ENCODE assay signal across 14 mouse cellular contexts in the genomic region with DNA sequence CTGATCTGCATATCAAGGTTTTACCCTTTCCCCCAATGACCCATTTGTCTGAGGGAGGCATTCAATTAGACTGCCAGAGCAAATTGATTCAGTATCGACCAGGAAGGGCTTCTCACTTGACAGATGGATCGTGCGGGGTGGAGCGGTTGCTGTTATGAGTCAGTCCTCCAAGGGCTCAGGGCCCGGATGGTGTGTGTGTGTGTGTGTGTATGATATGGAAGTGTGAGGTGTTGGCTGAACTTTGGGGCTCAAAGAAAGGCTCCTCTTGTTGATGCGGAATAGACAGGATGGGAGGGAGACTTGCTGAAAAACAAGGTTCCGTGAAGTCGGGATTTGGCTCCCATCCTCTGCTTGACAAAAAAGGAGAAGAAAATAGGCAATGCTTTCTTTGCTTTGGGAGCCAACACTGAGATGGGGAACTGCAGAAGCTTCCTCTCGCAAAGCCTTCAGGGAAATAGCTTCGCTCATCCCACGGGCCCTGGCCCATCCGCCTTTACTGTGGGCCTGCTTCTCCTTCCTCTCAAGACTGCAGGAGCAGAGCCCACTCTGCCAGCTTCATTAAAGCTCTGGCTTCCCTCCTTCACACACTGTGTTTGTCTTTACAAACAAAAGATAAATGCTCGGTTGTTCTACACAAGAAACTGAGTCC. TPM values are rescaled to one million over a fixed set of nuclear protein-coding genes. Genes with fewer than 3 reads are reported as not detected.
A peak's percentile ranks its signal among the peaks of the same experiment; 100 is the strongest.
DNase-seq lines count a peak whose midpoint lies in the region; ATAC-seq and TF ChIP-seq lines count a peak whose summit lies in the region.
"Had no signal": no experiment of that assay in that cellular context is flagged by ENCODE, and none has a peak within 500 bp of the region (broad histone marks: within the 10 kb centered on the region; RNA-seq: fewer than 3 reads in every experiment).

No protein-coding gene starts in this region.

- H3K4me1 ChIP-seq in forebrain, embryonic 15.5 days, result peaks cover 7% of the 10 kb centered on the region; the same call in 1 of the 2 replicates
- peaks cover 4% of the 10 kb centered on the region for H3K4me1 ChIP-seq in forebrain, embryonic 10.5 days
- no peaks in the 10 kb centered on the region for H3K4me1 ChIP-seq in midbrain, embryonic 11.5 days (ENCODE audit: control insufficient read depth, insufficient read depth, low read length)
- peaks cover 7% of the 10 kb centered on the region; the same call in 1 of the 2 replicates for H3K4me1 ChIP-seq in midbrain, embryonic 10.5 days
- peaks cover 17% of the 10 kb centered on the region for H3K4me1 ChIP-seq in neural tube, embryonic 13.5 days (replicated peaks)
- H3K4me1 ChIP-seq in limb, embryonic 10.5 days, result peaks cover 8% of the 10 kb centered on the region; the same call in 1 of the 2 replicates
- H3K4me1 ChIP-seq: intestine, embryonic 15.5 days had no signal

- no peaks in the 10 kb centered on the region for H3K27me3 ChIP-seq in forebrain, embryonic 15.5 days
- H3K27me3 ChIP-seq in forebrain, embryonic 10.5 days (ENCODE audit: poor library complexity, severe bottlenecking), result no peaks in the 10 kb centered on the region
- H3K27me3 ChIP-seq in midbrain, embryonic 11.5 days (ENCODE audit: control insufficient read depth, insufficient read depth, low read length), result peaks cover 1% of the 10 kb centered on the region; the same call in 1 of the 2 replicates
- H3K27me3 ChIP-seq in midbrain, embryonic 10.5 days (ENCODE audit: low read depth, poor library complexity, severe bottlenecking), result peaks cover 20% of the 10 kb centered on the region
- no peaks in the 10 kb centered on the region for H3K27me3 ChIP-seq in neural tube, embryonic 13.5 days
- no peaks in the 10 kb centered on the region for H3K27me3 ChIP-seq in limb, embryonic 10.5 days (ENCODE audit: low read depth, poor library complexity, severe bottlenecking)
- H3K27me3 ChIP-seq: intestine, embryonic 15.5 days; limb, embryonic 13.5 days had no signal

- 57% methylated on average over 13 of the region's 13 CpGs for WGBS in forebrain, embryonic 15.5 days
- 88% methylated on average over 13 of the region's 13 CpGs for WGBS in forebrain, embryonic 10.5 days
- 81% methylated on average over 13 of the region's 13 CpGs for WGBS in midbrain, embryonic 11.5 days
- WGBS in midbrain, embryonic 10.5 days, result 84% methylated on average over 13 of the region's 13 CpGs
- 66% methylated on average over 13 of the region's 13 CpGs for WGBS in neural tube, embryonic 13.5 days
- WGBS in limb, embryonic 10.5 days, result 86% methylated on average over 13 of the region's 13 CpGs

- H3K4me3 ChIP-seq in forebrain, embryonic 15.5 days, result no peak overlapping the region
- H3K4me3 ChIP-seq in forebrain, embryonic 10.5 days, result no peak overlapping the region
- no peak overlapping the region for H3K4me3 ChIP-seq in midbrain, embryonic 11.5 days (ENCODE audit: low read depth, low read length)
- H3K4me3 ChIP-seq in midbrain, embryonic 10.5 days, result no peak overlapping the region
- H3K4me3 ChIP-seq in layer of hippocampus, adult 2 months, result no peak overlapping the region
- no peak overlapping the region for H3K4me3 ChIP-seq in neural tube, embryonic 13.5 days
- no peak overlapping the region for H3K4me3 ChIP-seq in limb, embryonic 10.5 days
- H3K4me3 ChIP-seq: intestine, embryonic 15.5 days; limb, embryonic 13.5 days had no signal

- H3K27ac ChIP-seq in forebrain, embryonic 15.5 days (replicated peaks), result peak overlapping the region; percentile 16; the same call in 1 of the 2 replicates
- H3K27ac ChIP-seq in forebrain, embryonic 10.5 days, result no peak overlapping the region
- H3K27ac ChIP-seq in midbrain, embryonic 11.5 days (ENCODE audit: low read depth, low read length), result no peak overlapping the region
- no peak overlapping the region for H3K27ac ChIP-seq in midbrain, embryonic 10.5 days (replicated peaks)
- no peak overlapping the region for H3K27ac ChIP-seq in layer of hippocampus, adult 2 months
- 0 out of 2 replicates have a peak overlapping the region, but pooled peaks have one; percentile 10 for H3K27ac ChIP-seq in neural tube, embryonic 13.5 days (replicated peaks)
- no peak overlapping the region for H3K27ac ChIP-seq in limb, embryonic 10.5 days
- H3K27ac ChIP-seq: intestine, embryonic 15.5 days; limb, embryonic 13.5 days had no signal

- no peak overlapping the region for H3K9ac ChIP-seq in forebrain, embryonic 15.5 days (replicated peaks)
- no peak overlapping the region for H3K9ac ChIP-seq in midbrain, embryonic 11.5 days (ENCODE audit: low read length)
- H3K9ac ChIP-seq in neural tube, embryonic 13.5 days, result no peak overlapping the region
- H3K9ac ChIP-seq: intestine, embryonic 15.5 days; limb, embryonic 13.5 days; lung, embryonic 14.5 days had no signal

- no peaks in the 10 kb centered on the region for H3K9me3 ChIP-seq in forebrain, embryonic 15.5 days
- H3K9me3 ChIP-seq in forebrain, embryonic 10.5 days, result no peaks in the 10 kb centered on the region
- no peaks in the 10 kb centered on the region for H3K9me3 ChIP-seq in midbrain, embryonic 11.5 days (ENCODE audit: control insufficient read depth, low read length)
- H3K9me3 ChIP-seq in midbrain, embryonic 10.5 days (replicated peaks), result no peaks in the 10 kb centered on the region
- H3K9me3 ChIP-seq in neural tube, embryonic 13.5 days, result no peaks in the 10 kb centered on the region
- no peaks in the 10 kb centered on the region for H3K9me3 ChIP-seq in limb, embryonic 10.5 days (replicated peaks)
- H3K9me3 ChIP-seq: intestine, embryonic 15.5 days; limb, embryonic 13.5 days had no signal

- ATAC-seq in forebrain, embryonic 15.5 days (replicated peaks), result peak; percentile 61; the same call in 1 of the 2 replicates
- peak; percentile 65; the same call in 1 of the 2 replicates for ATAC-seq in midbrain, embryonic 11.5 days (ENCODE audit: low FRiP score)
- no peak for ATAC-seq in neural tube, embryonic 13.5 days (ENCODE audit: low read depth)
- ATAC-seq: intestine, embryonic 15.5 days had no signal

- no peak for TF ChIP-seq CTCF in layer of hippocampus, adult 2 months (conservative IDR thresholded peaks at IDR 0.05)

- no peaks in the 10 kb centered on the region for H3K36me3 ChIP-seq in forebrain, embryonic 15.5 days
- no peaks in the 10 kb centered on the region for H3K36me3 ChIP-seq in forebrain, embryonic 10.5 days (replicated peaks)
- no peaks in the 10 kb centered on the region for H3K36me3 ChIP-seq in midbrain, embryonic 11.5 days (ENCODE audit: control insufficient read depth, insufficient read depth, low read length)
- no peaks in the 10 kb centered on the region for H3K36me3 ChIP-seq in midbrain, embryonic 10.5 days
- no peaks in the 10 kb centered on the region for H3K36me3 ChIP-seq in neural tube, embryonic 13.5 days
- no peaks in the 10 kb centered on the region for H3K36me3 ChIP-seq in limb, embryonic 10.5 days
- H3K36me3 ChIP-seq: intestine, embryonic 15.5 days; limb, embryonic 13.5 days had no signal

- no peak for DNase-seq in forebrain, embryonic 10.5 days (ENCODE audit: extremely low spot score, low spot score)
- DNase-seq in midbrain, embryonic 11.5 days (ENCODE audit: low spot score, missing footprints), result no peak
- DNase-seq in midbrain, embryonic 10.5 days (ENCODE audit: low spot score), result no peak
- peak; percentile 28 to 40 for DNase-seq in layer of hippocampus, adult 2 months (ENCODE audit: low spot score in 2 of 2)
- DNase-seq in adrenal gland, postnatal 14 days, result no peak
- no peak for DNase-seq in limb, embryonic 10.5 days (ENCODE audit: low spot score)
- DNase-seq: B cell, adult 2 months; cerebellum, adult 2 months; kidney, postnatal 14 days; lung, embryonic 14.5 days had no signal

- H3K4me2 ChIP-seq in forebrain, embryonic 15.5 days (replicated peaks), result no peak overlapping the region
- no peak overlapping the region for H3K4me2 ChIP-seq in midbrain, embryonic 11.5 days
- H3K4me2 ChIP-seq in neural tube, embryonic 13.5 days, result no peak overlapping the region
- H3K4me2 ChIP-seq: intestine, embryonic 15.5 days; limb, embryonic 13.5 days; lung, embryonic 14.5 days had no signal

RNA-seq across cellular contexts. Expression of gene Rasgef1b, which starts 34.0 kb away (rescaled TPM):
- polyA plus RNA-seq in forebrain, embryonic 15.5 days (2015; fragmentation: Nextera tagmentation; extraction: Ambion mirVana), result 115 and 143 TPM in 2 replicates
- polyA plus RNA-seq in forebrain, embryonic 10.5 days (2016; fragmentation: Nextera tagmentation; extraction: Ambion mirVana), result 8.4 and 9.5 TPM in 2 replicates
- polyA plus RNA-seq in midbrain, embryonic 11.5 days (2014; fragmentation: Nextera tagmentation; extraction: Ambion mirVana), result 28.6 and 29.7 TPM in 2 replicates
- polyA plus RNA-seq in midbrain, embryonic 10.5 days (2016; fragmentation: Nextera tagmentation; extraction: Ambion mirVana), result 9.0 and 15.4 TPM in 2 replicates
- total RNA-seq in layer of hippocampus, adult 2 months (2021), result 10 to 100 TPM; 11.1 to 11.9 TPM
- 66.1 and 71.5 TPM in 2 replicates for polyA plus RNA-seq in neural tube, embryonic 13.5 days (2015; fragmentation: Nextera tagmentation; extraction: Ambion mirVana)
- 9.0 and 14.3 TPM in 2 replicates for total RNA-seq in adrenal gland, postnatal 14 days (2021)
- polyA plus RNA-seq in limb, embryonic 10.5 days (2016; fragmentation: Nextera tagmentation; extraction: Ambion mirVana), result 20.6 and 32.5 TPM in 2 replicates

Comparison
In these comparisons a context has a peak if more than half of its experiments do, and no peak if none do; other contexts are left out.
1. H3K27ac ChIP-seq: peak in forebrain, embryonic 15.5 days (single experiment) and neural tube, embryonic 13.5 days (single experiment); none in forebrain, embryonic 10.5 days (single experiment), midbrain, embryonic 11.5 days (single experiment), midbrain, embryonic 10.5 days (single experiment), layer of hippocampus, adult 2 months (single experiment) and limb, embryonic 10.5 days (single experiment).
2. DNase-seq: peak in layer of hippocampus, adult 2 months (2 of 2); none in forebrain, embryonic 10.5 days (single experiment), midbrain, embryonic 11.5 days (single experiment), midbrain, embryonic 10.5 days (single experiment), adrenal gland, postnatal 14 days (single experiment) and limb, embryonic 10.5 days (single experiment).